Mouse (Mus musculus) ES-E14 (cell line): ENCODE results near the gene Erc2. TPM values are rescaled to one million over a fixed set of nuclear protein-coding genes. Genes with fewer than 3 reads are reported as not detected.

Experiments
- DNase-seq: peaks from one replicate; pipeline ENCODE4 v3.0.0-alpha.2; 2013; ENCODE audit warnings: low read depth, low spot score
- H3K27ac ChIP-seq: 2 replicates; pipeline ENCODE4 v1.5.1; 2012; ENCODE audit warnings: low read depth, mild to moderate bottlenecking, low read length, moderate library complexity, mixed read lengths; ENCODE audit not compliant: poor library complexity, insufficient read depth, severe bottlenecking
- H3K36me3 ChIP-seq: 2 replicates; pipeline ENCODE4 v1.6.1; 2012; ENCODE audit warnings: mild to moderate bottlenecking, low read length, moderate library complexity, mixed read lengths; ENCODE audit not compliant: control insufficient read depth, poor library complexity, insufficient read depth, severe bottlenecking
- H3K4me1 ChIP-seq, 2 experiments: fragments of 150-350 bp in 1 of 2; sonication (generic) in 1 of 2; 2 replicates each; pipeline ENCODE4 v1.6.1; 2012; ENCODE audit warnings: low read length in 2 of 2, mild to moderate bottlenecking in 1 of 2, mixed read lengths in 1 of 2; ENCODE audit not compliant: control insufficient read depth in 2 of 2, insufficient read depth in 2 of 2, poor library complexity in 1 of 2
- H3K4me3 ChIP-seq, 2 experiments: fragments of 150-350 bp in 1 of 2; sonication (generic) in 1 of 2; 2 replicates each; pipeline ENCODE4 v1.5.1; 2012; ENCODE audit warnings: low read length in 2 of 2, low read depth in 1 of 2, mild to moderate bottlenecking in 1 of 2, mixed read lengths in 1 of 2; ENCODE audit not compliant: insufficient read depth in 1 of 2, poor library complexity in 1 of 2, severe bottlenecking in 1 of 2
- H3K9ac ChIP-seq: 2 replicates; pipeline ENCODE4 v1.6.1; 2012; ENCODE audit warnings: low read depth, mild to moderate bottlenecking, low read length, mixed read lengths; ENCODE audit not compliant: poor library complexity, insufficient read depth, severe bottlenecking
- H3K9me3 ChIP-seq: fragments of 150-350 bp; sonication (generic); 2 replicates; pipeline ENCODE4 v1.6.1; 2012; ENCODE audit warnings: low read depth, mild to moderate bottlenecking, low read length; ENCODE audit not compliant: control insufficient read depth, insufficient read depth
- CHD2 ChIP-seq: IDR thresholded peaks from 2 replicates; pipeline ENCODE4 v1.6.1; 2014; ENCODE audit warnings: mild to moderate bottlenecking, low read depth, low read length, inconsistent platforms
- HCFC1 ChIP-seq: IDR thresholded peaks from 2 replicates; pipeline ENCODE4 v1.6.1; 2012; ENCODE audit warnings: low read length, inconsistent platforms, borderline replicate concordance; ENCODE audit not compliant: insufficient read depth
- MAFK ChIP-seq: IDR thresholded peaks from 2 replicates; pipeline ENCODE4 v1.6.1; 2014; ENCODE audit warnings: mild to moderate bottlenecking, low read depth, low read length, inconsistent platforms; ENCODE audit not compliant: insufficient read depth
- ZC3H11A ChIP-seq: IDR thresholded peaks from 2 replicates; pipeline ENCODE4 v1.6.1; 2012; ENCODE audit warnings: low read depth, mild to moderate bottlenecking, inconsistent platforms, low read length, borderline replicate concordance
- ZNF384 ChIP-seq: IDR thresholded peaks from 2 replicates; pipeline ENCODE4 v1.6.1; 2012; ENCODE audit warnings: low read depth, low read length, inconsistent platforms
- in situ Hi-C, 2 experiments: fragments of 600-800 bp; cut with MboI; formaldehyde crosslinking; loops; one replicate each; pipeline ENCODE4 v1.15.1; 2025; ENCODE audit warnings: low sequenced_read_pairs in 2 of 2, inconsistent platforms in 1 of 2; ENCODE audit not compliant: unreplicated experiment in 2 of 2
- total RNA-seq: library from RNA; depleted of rRNA; stranded (reverse); fragments of 300-350 nt; gene quantifications from 2 replicates; pipeline ENCODE4 v1.2.3, GENCODE M21; 2012

Gene Erc2
- total RNA-seq, 1 experiment: 9.1 TPM

- DNase-seq: no peak
- no peak for TF ChIP-seq ZC3H11A
- TF ChIP-seq CHD2: no peak
- TF ChIP-seq MAFK: no peak
- TF ChIP-seq HCFC1: no peak
- TF ChIP-seq ZNF384: no peak
- in situ Hi-C loops: no loop called here
- no peak overlapping the region for H3K27ac ChIP-seq
- H3K9ac ChIP-seq: no peak overlapping the region
- H3K4me1 ChIP-seq: no peaks in the 10 kb centered on the region
- no peaks in the 10 kb centered on the region for H3K36me3 ChIP-seq
- no peaks in the 10 kb centered on the region for H3K9me3 ChIP-seq
- H3K4me3 ChIP-seq: no peak overlapping the region
These were observed 538.6 kb downstream of the Erc2 start for GRCm38 (mm10) chr14:28160852-28161251.

- no peaks in the 10 kb centered on the region for H3K4me1 ChIP-seq
- no peak overlapping the region for H3K27ac ChIP-seq
- H3K9ac ChIP-seq: no peak overlapping the region
- no peaks in the 10 kb centered on the region for H3K9me3 ChIP-seq
- TF ChIP-seq MAFK (no peak), HCFC1 (no peak), CHD2 (no peak), ZC3H11A (no peak), ZNF384 (no peak)
- no peak for DNase-seq
- H3K36me3 ChIP-seq: no peaks in the 10 kb centered on the region
- in situ Hi-C loops: no loop called here
- no peak overlapping the region for H3K4me3 ChIP-seq
These were observed 542.6 kb downstream of the Erc2 start for GRCm38 (mm10) chr14:28164642-28165408.

DNA sequence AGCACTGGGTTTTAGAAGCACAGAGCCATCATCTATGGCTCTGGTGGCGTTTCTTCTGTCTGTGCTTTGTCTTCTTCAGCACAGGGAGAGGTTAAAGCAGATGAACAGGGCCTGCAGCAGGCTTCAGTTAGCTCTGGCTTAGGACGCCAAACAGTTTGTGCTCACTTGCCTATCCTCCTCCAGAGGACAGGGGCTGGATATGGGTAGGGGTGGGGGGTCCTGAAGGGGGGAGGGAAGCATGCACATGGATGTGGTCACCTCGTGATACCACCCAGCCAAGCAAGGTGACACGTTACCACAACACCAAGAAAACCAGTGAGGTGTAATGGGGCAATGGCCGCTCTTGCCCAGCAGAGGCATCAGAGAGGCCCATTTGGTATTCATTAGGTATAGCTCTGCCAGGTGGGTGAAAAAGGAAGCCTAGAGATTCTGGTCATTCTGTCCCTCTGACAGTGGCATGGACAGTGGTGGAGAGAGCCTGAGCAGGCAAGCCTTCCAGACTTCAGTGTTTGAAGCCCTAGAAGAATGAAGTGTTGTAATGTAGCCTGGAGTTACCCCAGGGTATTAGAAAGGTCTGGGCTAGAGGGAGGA, 543.5 kb downstream of the Erc2 start:
- DNase-seq: no peak
- Histone ChIP-seq H3K27ac (no peak overlapping the region), H3K4me3 (no peak overlapping the region), H3K4me1 (no peaks in the 10 kb centered on the region), H3K36me3 (no peaks in the 10 kb centered on the region), H3K9me3 (no peaks in the 10 kb centered on the region), H3K9ac (no peak overlapping the region)
- in situ Hi-C loops: no loop called here
- no peak for TF ChIP-seq HCFC1
- no peak for TF ChIP-seq CHD2
- TF ChIP-seq ZC3H11A: no peak
- TF ChIP-seq MAFK: no peak
- TF ChIP-seq ZNF384: no peak

DNA sequence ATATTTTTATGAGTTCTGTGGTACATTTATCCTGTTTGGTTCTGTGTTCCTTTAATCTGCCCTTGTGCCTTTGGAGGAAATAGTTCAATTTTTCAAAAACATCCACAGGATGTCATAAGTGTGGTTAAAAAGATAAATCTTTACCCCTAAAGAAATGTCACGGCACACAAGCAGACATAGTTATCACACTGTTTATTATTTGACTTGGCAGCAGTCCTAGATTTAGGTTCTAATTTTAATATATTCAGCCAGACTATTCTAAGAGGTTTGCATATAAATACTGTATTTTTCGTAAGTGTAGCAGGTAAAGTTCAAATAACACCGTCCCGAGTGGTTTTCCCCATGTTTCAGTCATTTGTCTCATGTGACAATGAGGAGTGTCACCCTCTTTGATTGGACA, 548.5 kb downstream of the Erc2 start:
- Histone ChIP-seq H3K4me1 (no peaks in the 10 kb centered on the region), H3K36me3 (no peaks in the 10 kb centered on the region), H3K9me3 (no peaks in the 10 kb centered on the region), H3K27ac (no peak overlapping the region), H3K4me3 (no peak overlapping the region), H3K9ac (no peak overlapping the region)
- no peak for DNase-seq
- in situ Hi-C loops: no loop called here
- no peak for TF ChIP-seq HCFC1
- TF ChIP-seq ZNF384: no peak
- no peak for TF ChIP-seq ZC3H11A
- no peak for TF ChIP-seq MAFK
- TF ChIP-seq CHD2: no peak

- Histone ChIP-seq H3K9ac (no peak overlapping the region), H3K4me1 (no peaks in the 10 kb centered on the region), H3K9me3 (no peaks in the 10 kb centered on the region), H3K36me3 (no peaks in the 10 kb centered on the region), H3K27ac (no peak overlapping the region), H3K4me3 (no peak overlapping the region)
- in situ Hi-C loops: no loop called here
- TF ChIP-seq MAFK (no peak), ZC3H11A (no peak), CHD2 (no peak), ZNF384 (no peak), HCFC1 (no peak)
- DNase-seq: no peak
These were observed 549.1 kb downstream of the Erc2 start for GRCm38 (mm10) chr14:28171364-28171763.
